Mouse (Mus musculus): ENCODE measurements around the gene Bag6.
A peak's percentile ranks its signal among the peaks of the same experiment; 100 is the strongest.

Gene Bag6

GRCm38 (mm10) chr17:35194844-35195630 lies 60.1 kb downstream of the Bag6 start:
- no peak for DNase-seq (ENCODE audit: low spot score in 2 of 2)

- peak; percentile 61 to 77 for DNase-seq (ENCODE audit: low spot score in 2 of 2)
Observed at GRCm38 (mm10) chr17:35195631-35196320, 60.8 kb downstream of the Bag6 start.

- no peak for DNase-seq (ENCODE audit: low spot score in 2 of 2)
Observed at GRCm38 (mm10) chr17:35196321-35196641, 61.3 kb downstream of the Bag6 start.
